Mouse (Mus musculus) CH12.LX (cell line): Measurements from ENCODE around the gene Gm20388.

Source experiments
- CTCF ChIP-seq, 2 experiments: IDR thresholded peaks in 1 of 2; conservative IDR thresholded peaks in 1 of 2; 2 replicates each; pipeline ENCODE4 v1.5.1; 2011 to 2012; ENCODE audit warnings: low read depth in 2 of 2, low read length in 2 of 2, improper control_type of control experiment in 1 of 2, inconsistent platforms in 1 of 2, mild to moderate bottlenecking in 1 of 2, moderate library complexity in 1 of 2
- EP300 ChIP-seq: IDR thresholded peaks from 2 replicates; pipeline ENCODE4 v1.6.1; 2011; ENCODE audit warnings: low read length, improper control_type of control experiment
- GABPA ChIP-seq: IDR thresholded peaks from 2 replicates; pipeline ENCODE4 v1.6.1; 2012; ENCODE audit warnings: low read depth, low read length, improper control_type of control experiment, inconsistent platforms; ENCODE audit not compliant: insufficient replicate concordance
- HCFC1 ChIP-seq: IDR thresholded peaks from 2 replicates; pipeline ENCODE4 v1.6.1; 2012; ENCODE audit warnings: low read depth, mild to moderate bottlenecking, inconsistent platforms, low read length, improper control_type of control experiment
- KAT2A ChIP-seq: IDR thresholded peaks from 2 replicates; pipeline ENCODE4 v1.6.1; 2012; ENCODE audit warnings: low read length, improper control_type of control experiment, inconsistent platforms; ENCODE audit not compliant: insufficient replicate concordance
- MAX ChIP-seq: IDR thresholded peaks from 2 replicates; pipeline ENCODE4 v1.6.1; 2011; ENCODE audit warnings: low read length, improper control_type of control experiment
- MXI1 ChIP-seq: IDR thresholded peaks from 2 replicates; pipeline ENCODE4 v1.6.1; 2011; ENCODE audit warnings: mild to moderate bottlenecking, low read depth, low read length, improper control_type of control experiment
- POLR2A ChIP-seq: IDR thresholded peaks from 2 replicates; pipeline ENCODE4 v1.6.1; 2011; ENCODE audit warnings: low read depth, mild to moderate bottlenecking, improper control_type of control experiment, low read length
- RAD21 ChIP-seq: IDR thresholded peaks from 2 replicates; pipeline ENCODE4 v1.6.1; 2011; ENCODE audit warnings: low read depth, mild to moderate bottlenecking, low read length, improper control_type of control experiment, moderate library complexity
- RCOR1 ChIP-seq: conservative IDR thresholded peaks from 2 replicates; pipeline ENCODE4 v1.6.1; 2012; ENCODE audit warnings: low read depth, mild to moderate bottlenecking, inconsistent platforms, low read length, improper control_type of control experiment
- SIN3A ChIP-seq: IDR thresholded peaks from 2 replicates; pipeline ENCODE4 v1.6.1; 2012; ENCODE audit warnings: low read length, improper control_type of control experiment, inconsistent platforms
- TCF12 ChIP-seq: IDR thresholded peaks from 2 replicates; pipeline ENCODE4 v1.6.1; 2014; ENCODE audit warnings: low read depth, mild to moderate bottlenecking, inconsistent platforms, low read length, improper control_type of control experiment

GRCm38 (mm10) chr8:120777732-120778131, 867.1 kb downstream of the Gm20388 start:
- TF ChIP-seq POLR2A (no peak), SIN3A (no peak), CTCF (conservative IDR thresholded peaks at IDR 0.05 in 1 of 2, IDR thresholded peaks at IDR 0.05 in 1 of 2; ENCODE audit: low read depth in 2 of 2, low read length in 2 of 2) (no peak), TCF12 (no peak), GABPA (no peak), RAD21 (no peak), MXI1 (no peak), KAT2A (no peak), HCFC1 (no peak), EP300 (no peak), RCOR1 (no peak), MAX (no peak)
